Mouse (Mus musculus) small intestine, adult 2 months (tissue): ENCODE measurements at regions not wholly inside any gene's neighbourhood (a gene's known extent, or its start where the extent isn't known, plus 50 kb on each side); places are given as distances from the start of the nearest gene placed in this dataset.

Source experiments
- CTCF ChIP-seq: fragments of 200-500 bp; IDR thresholded peaks from 2 replicates; pipeline ENCODE4 v1.5.1; 2012; ENCODE audit warnings: low read depth, mild to moderate bottlenecking, control low read depth, inconsistent platforms, low read length, moderate library complexity, mixed read lengths; ENCODE audit not compliant: insufficient replicate concordance, insufficient read length; ENCODE audit errors: extremely low read depth
- POLR2A ChIP-seq: fragments of 200-500 bp; IDR thresholded peaks from 2 replicates; pipeline ENCODE4 v1.6.1; 2012; ENCODE audit warnings: low read depth, mild to moderate bottlenecking, control low read depth, inconsistent platforms, low read length, moderate library complexity

- TF ChIP-seq CTCF, result no peak
- no peak for TF ChIP-seq POLR2A
These were observed 55.2 kb upstream of the Tgfbr2 start for GRCm38 (mm10) chr9:116230346-116230745.
